Mouse (Mus musculus): ENCODE data around the gene Ddx39b. TPM values are rescaled to one million over a fixed set of nuclear protein-coding genes. Genes with fewer than 3 reads are reported as not detected.

Gene Ddx39b
- polyA plus RNA-seq, 1 experiment from 2014 or later = 553 TPM

DNA sequence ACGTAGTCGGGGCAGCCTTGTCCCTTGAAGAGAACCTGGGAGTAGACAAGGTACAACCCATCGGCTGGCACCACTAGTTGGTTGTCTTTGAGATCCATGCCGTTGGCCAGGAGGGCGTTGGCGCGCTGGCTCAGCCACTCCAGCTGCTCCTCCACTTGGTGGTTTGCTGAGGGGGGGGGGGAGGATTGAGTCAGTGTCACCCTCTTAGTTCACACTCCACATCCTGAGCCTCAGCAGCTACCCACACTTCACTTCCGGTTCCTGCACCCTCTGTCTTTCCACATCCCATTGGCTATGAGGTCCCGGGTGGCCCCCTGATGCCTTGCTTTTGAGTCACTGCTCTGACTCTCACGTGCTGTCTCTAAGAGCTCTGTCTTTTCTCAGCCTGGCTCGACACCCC is 41.1 kb upstream of the Ddx39b start:
- no peak for ATAC-seq (ENCODE audit: low FRiP score, low TSS enrichment)
- H3K4me2 ChIP-seq (replicated peaks; ENCODE audit: low read depth, low read length) = no peak overlapping the region
- no peak overlapping the region for H3K9ac ChIP-seq (replicated peaks; ENCODE audit: low read length)
- no peak overlapping the region for H3K4me3 ChIP-seq (ENCODE audit: low read length)
- no peaks in the 10 kb centered on the region for H3K9me3 ChIP-seq (ENCODE audit: low read length)
- WGBS = 90% methylated on average over 11 of the region's 11 CpGs
- H3K4me1 ChIP-seq (ENCODE audit: insufficient read depth, low read length) = peaks cover 16% of the 10 kb centered on the region
- no peak overlapping the region for H3K27ac ChIP-seq (ENCODE audit: low read length)
- H3K27me3 ChIP-seq (ENCODE audit: insufficient read depth, low read length) = peaks cover 47% of the 10 kb centered on the region
- no peaks in the 10 kb centered on the region for H3K36me3 ChIP-seq (ENCODE audit: insufficient read depth, low read length)

GRCm38 (mm10) chr17:35201128-35201527 is 40.4 kb upstream of the Ddx39b start:
- Histone ChIP-seq H3K9ac (replicated peaks; ENCODE audit: low read length) (no peak overlapping the region), H3K36me3 (ENCODE audit: insufficient read depth, low read length) (no peaks in the 10 kb centered on the region), H3K9me3 (ENCODE audit: low read length) (no peaks in the 10 kb centered on the region), H3K4me3 (ENCODE audit: low read length) (no peak overlapping the region), H3K27ac (ENCODE audit: low read length) (no peak overlapping the region), H3K4me1 (ENCODE audit: insufficient read depth, low read length) (0 out of 2 replicates have a peak, but pooled peaks cover 9% of the 10 kb centered on the region), H3K27me3 (ENCODE audit: insufficient read depth, low read length) (peaks cover 42% of the 10 kb centered on the region), H3K4me2 (replicated peaks; ENCODE audit: low read depth, low read length) (no peak overlapping the region)
- no peak for ATAC-seq (ENCODE audit: low FRiP score, low TSS enrichment)
- WGBS = 61% methylated on average over 11 of the region's 11 CpGs

- H3K4me2 ChIP-seq (replicated peaks; ENCODE audit: low read depth, low read length) = peak within 1 kb of the TSS; percentile 32; the same call in 1 of the 2 replicates
- H3K9ac ChIP-seq (replicated peaks; ENCODE audit: low read length) = no peak within 1 kb of the TSS
- no peaks in the 10 kb centered on the region for H3K9me3 ChIP-seq (ENCODE audit: low read length)
- no peak for ATAC-seq (ENCODE audit: low FRiP score, low TSS enrichment)
- no peaks in the 10 kb centered on the region for H3K36me3 ChIP-seq (ENCODE audit: insufficient read depth, low read length)
- H3K27me3 ChIP-seq (ENCODE audit: insufficient read depth, low read length) = peaks cover 37% of the 10 kb centered on the region
- no peak within 1 kb of the TSS for H3K27ac ChIP-seq (ENCODE audit: low read length)
- no peak within 1 kb of the TSS for H3K4me3 ChIP-seq (ENCODE audit: low read length)
- 0 out of 2 replicates have a peak, but pooled peaks cover 9% of the 10 kb centered on the region for H3K4me1 ChIP-seq (ENCODE audit: insufficient read depth, low read length)
- 23% methylated on average over 13 of the region's 13 CpGs for WGBS
Measured at GRCm38 (mm10) chr17:35201787-35202186, 39.8 kb upstream of the Ddx39b start, which contains the start of gene Tnf. TSS of gene Tnf (minus strand) at chr17:35202007.

GRCm38 (mm10) chr17:35202442-35202841 is 39.1 kb upstream of the Ddx39b start:
- no peak for ATAC-seq (ENCODE audit: low FRiP score, low TSS enrichment)
- no peak overlapping the region for H3K4me2 ChIP-seq (replicated peaks; ENCODE audit: low read depth, low read length)
- peaks cover 34% of the 10 kb centered on the region for H3K27me3 ChIP-seq (ENCODE audit: insufficient read depth, low read length)
- no peaks in the 10 kb centered on the region for H3K9me3 ChIP-seq (ENCODE audit: low read length)
- no peaks in the 10 kb centered on the region for H3K36me3 ChIP-seq (ENCODE audit: insufficient read depth, low read length)
- H3K4me3 ChIP-seq (ENCODE audit: low read length) = no peak overlapping the region
- H3K27ac ChIP-seq (ENCODE audit: low read length) = no peak overlapping the region
- H3K9ac ChIP-seq (replicated peaks; ENCODE audit: low read length) = no peak overlapping the region
- H3K4me1 ChIP-seq (ENCODE audit: insufficient read depth, low read length) = 0 out of 2 replicates have a peak, but pooled peaks cover 9% of the 10 kb centered on the region
- 76% methylated on average over 4 of the region's 4 CpGs for WGBS

- Histone ChIP-seq H3K4me1 (ENCODE audit: insufficient read depth, low read length) (0 out of 2 replicates have a peak, but pooled peaks cover 9% of the 10 kb centered on the region), H3K9ac (replicated peaks; ENCODE audit: low read length) (no peak within 1 kb of the TSS), H3K4me2 (replicated peaks; ENCODE audit: low read depth, low read length) (no peak within 1 kb of the TSS), H3K9me3 (ENCODE audit: low read length) (no peaks in the 10 kb centered on the region), H3K36me3 (ENCODE audit: insufficient read depth, low read length) (no peaks in the 10 kb centered on the region), H3K4me3 (ENCODE audit: low read length) (no peak within 1 kb of the TSS), H3K27ac (ENCODE audit: low read length) (no peak within 1 kb of the TSS), H3K27me3 (ENCODE audit: insufficient read depth, low read length) (peaks cover 25% of the 10 kb centered on the region)
- 46% methylated on average over 20 of the region's 20 CpGs for WGBS
- ATAC-seq (ENCODE audit: low FRiP score, low TSS enrichment) = no peak
Measured at GRCm38 (mm10) chr17:35204494-35205379, 36.8 kb upstream of the Ddx39b start, which contains the start of gene Lta. TSS of gene Lta (minus strand) at chr17:35205351.

DNA sequence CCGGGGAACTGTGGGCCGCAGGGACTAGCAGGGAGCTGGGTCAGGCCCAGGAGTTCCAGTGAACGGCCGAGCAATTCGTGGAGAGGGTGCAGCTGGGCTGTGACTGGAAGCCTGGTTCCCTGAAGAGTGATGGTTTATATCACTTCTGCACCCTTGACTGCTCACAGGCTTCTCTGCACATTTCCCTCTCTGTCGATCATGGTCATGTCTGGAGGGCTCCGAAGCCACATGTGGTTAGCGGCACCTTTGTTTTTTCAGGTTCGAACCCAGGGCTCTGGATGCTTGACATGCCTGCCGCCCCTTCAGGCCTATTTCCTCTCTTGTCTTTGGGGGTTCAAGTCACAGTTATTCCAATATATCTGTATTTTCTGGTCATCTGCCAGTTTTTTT is 36.2 kb upstream of the Ddx39b start:
- H3K27me3 ChIP-seq (ENCODE audit: insufficient read depth, low read length) = peaks cover 19% of the 10 kb centered on the region
- ATAC-seq (ENCODE audit: low FRiP score, low TSS enrichment) = no peak
- H3K4me2 ChIP-seq (replicated peaks; ENCODE audit: low read depth, low read length) = no peak overlapping the region
- no peaks in the 10 kb centered on the region for H3K36me3 ChIP-seq (ENCODE audit: insufficient read depth, low read length)
- no peak overlapping the region for H3K27ac ChIP-seq (ENCODE audit: low read length)
- H3K9me3 ChIP-seq (ENCODE audit: low read length) = no peaks in the 10 kb centered on the region
- H3K4me3 ChIP-seq (ENCODE audit: low read length) = no peak overlapping the region
- 43% methylated on average over 10 of the region's 10 CpGs for WGBS
- no peak overlapping the region for H3K9ac ChIP-seq (replicated peaks; ENCODE audit: low read length)
- 0 out of 2 replicates have a peak, but pooled peaks cover 9% of the 10 kb centered on the region for H3K4me1 ChIP-seq (ENCODE audit: insufficient read depth, low read length)

- no peak for ATAC-seq (ENCODE audit: low FRiP score, low TSS enrichment)
- Histone ChIP-seq H3K4me1 (ENCODE audit: insufficient read depth, low read length) (peaks cover 9% of the 10 kb centered on the region; the same call in 1 of the 2 replicates), H3K4me2 (replicated peaks; ENCODE audit: low read depth, low read length) (no peak overlapping the region), H3K9me3 (ENCODE audit: low read length) (no peaks in the 10 kb centered on the region), H3K27me3 (ENCODE audit: insufficient read depth, low read length) (no peaks in the 10 kb centered on the region), H3K9ac (replicated peaks; ENCODE audit: low read length) (no peak overlapping the region), H3K27ac (ENCODE audit: low read length) (no peak overlapping the region), H3K4me3 (ENCODE audit: low read length) (no peak overlapping the region), H3K36me3 (ENCODE audit: insufficient read depth, low read length) (no peaks in the 10 kb centered on the region)
- 76% methylated on average over 12 of the region's 12 CpGs for WGBS
Measured at GRCm38 (mm10) chr17:35209785-35210535, 31.6 kb upstream of the Ddx39b start.

GRCm38 (mm10) chr17:35210593-35210992 is 31.0 kb upstream of the Ddx39b start:
- 49% methylated on average over 3 of the region's 3 CpGs for WGBS

GRCm38 (mm10) chr17:35213071-35213470 is 28.5 kb upstream of the Ddx39b start:
- no peak for ATAC-seq (ENCODE audit: low FRiP score, low TSS enrichment)
- Histone ChIP-seq H3K27ac (ENCODE audit: low read length) (no peak overlapping the region), H3K9ac (replicated peaks; ENCODE audit: low read length) (no peak overlapping the region), H3K9me3 (ENCODE audit: low read length) (no peaks in the 10 kb centered on the region), H3K4me2 (replicated peaks; ENCODE audit: low read depth, low read length) (no peak overlapping the region), H3K4me1 (ENCODE audit: insufficient read depth, low read length) (peaks cover 4% of the 10 kb centered on the region; the same call in 1 of the 2 replicates), H3K4me3 (ENCODE audit: low read length) (no peak overlapping the region), H3K36me3 (ENCODE audit: insufficient read depth, low read length) (no peaks in the 10 kb centered on the region), H3K27me3 (ENCODE audit: insufficient read depth, low read length) (no peaks in the 10 kb centered on the region)
- WGBS = 92% methylated on average over 5 of the region's 5 CpGs

More at GRCm38 (mm10) chr17:35210593-35210992, 31.0 kb upstream of the Ddx39b start:
- Histone ChIP-seq H3K4me1 (ENCODE audit: insufficient read depth, low read length) (peaks cover 4% of the 10 kb centered on the region; the same call in 1 of the 2 replicates), H3K4me2 (replicated peaks; ENCODE audit: low read depth, low read length) (no peak overlapping the region), H3K9ac (replicated peaks; ENCODE audit: low read length) (no peak overlapping the region), H3K27ac (ENCODE audit: low read length) (no peak overlapping the region), H3K9me3 (ENCODE audit: low read length) (no peaks in the 10 kb centered on the region), H3K4me3 (ENCODE audit: low read length) (no peak overlapping the region), H3K27me3 (ENCODE audit: insufficient read depth, low read length) (no peaks in the 10 kb centered on the region), H3K36me3 (ENCODE audit: insufficient read depth, low read length) (no peaks in the 10 kb centered on the region)
- ATAC-seq (ENCODE audit: low FRiP score, low TSS enrichment) = no peak

Measured in kidney, embryonic 16.5 days (tissue).